Mouse (Mus musculus) liver, embryonic 12.5 days (tissue): ENCODE data around the gene Cdk2ap2. TPM values are rescaled to one million over a fixed set of nuclear protein-coding genes. Genes with fewer than 3 reads are reported as not detected.

Experiments
- ATAC-seq: fragments of 200-750 bp; cut with Nextera tagmentation; 2 replicates; pipeline ENCODE4 v1.8.0; 2017; ENCODE audit warnings: moderate number of reproducible peaks, mild to moderate bottlenecking, moderate library complexity
- H3K27ac ChIP-seq: fragments of 300-500 bp; sonication (generic); 2 replicates; pipeline ENCODE4 v1.5.1; 2016; ENCODE audit warnings: mild to moderate bottlenecking
- H3K27me3 ChIP-seq: fragments of 300-500 bp; sonication (generic); replicated peaks from 2 replicates; pipeline ENCODE4 v1.6.1; 2016; ENCODE audit warnings: mild to moderate bottlenecking, moderate library complexity
- H3K36me3 ChIP-seq: fragments of 300-500 bp; sonication (generic); 2 replicates; pipeline ENCODE4 v1.6.1; 2016; ENCODE audit warnings: mild to moderate bottlenecking, moderate library complexity
- H3K4me1 ChIP-seq: fragments of 300-500 bp; sonication (generic); 2 replicates; pipeline ENCODE4 v1.6.1; 2016
- H3K4me2 ChIP-seq: fragments of 300-500 bp; sonication (generic); 2 replicates; pipeline ENCODE4 v1.6.1; 2016; ENCODE audit warnings: mild to moderate bottlenecking, moderate library complexity
- H3K4me3 ChIP-seq: fragments of 300-500 bp; sonication (generic); 2 replicates; pipeline ENCODE4 v1.5.1; 2016; ENCODE audit warnings: mild to moderate bottlenecking, moderate library complexity
- H3K9ac ChIP-seq: fragments of 300-500 bp; sonication (generic); 2 replicates; pipeline ENCODE4 v1.6.1; 2016; ENCODE audit warnings: mild to moderate bottlenecking, moderate library complexity
- H3K9me3 ChIP-seq: fragments of 300-500 bp; sonication (generic); replicated peaks from 2 replicates; pipeline ENCODE4 v1.6.1; 2016; ENCODE audit warnings: mild to moderate bottlenecking, moderate library complexity
- WGBS: fragments of 180-500 bp; shearing (Covaris S2); methylation state at CpG from one replicate; pipeline ENCODE4 v1.1.7; 2016; ENCODE audit not compliant: insufficient replicate concordance; 5-methylcytosine and 5-hydroxymethylcytosine counted together
- polyA plus RNA-seq: library from polyadenylated mRNA; unstranded; fragments of >200 nt; fragmentation: Nextera tagmentation; extraction: Ambion mirVana; gene quantifications from 2 replicates; pipeline ENCODE4 v1.2.1, GENCODE M21; 2016

Gene Cdk2ap2
- polyA plus RNA-seq, 1 experiment from 2014 or later, result 101 TPM

DNA sequence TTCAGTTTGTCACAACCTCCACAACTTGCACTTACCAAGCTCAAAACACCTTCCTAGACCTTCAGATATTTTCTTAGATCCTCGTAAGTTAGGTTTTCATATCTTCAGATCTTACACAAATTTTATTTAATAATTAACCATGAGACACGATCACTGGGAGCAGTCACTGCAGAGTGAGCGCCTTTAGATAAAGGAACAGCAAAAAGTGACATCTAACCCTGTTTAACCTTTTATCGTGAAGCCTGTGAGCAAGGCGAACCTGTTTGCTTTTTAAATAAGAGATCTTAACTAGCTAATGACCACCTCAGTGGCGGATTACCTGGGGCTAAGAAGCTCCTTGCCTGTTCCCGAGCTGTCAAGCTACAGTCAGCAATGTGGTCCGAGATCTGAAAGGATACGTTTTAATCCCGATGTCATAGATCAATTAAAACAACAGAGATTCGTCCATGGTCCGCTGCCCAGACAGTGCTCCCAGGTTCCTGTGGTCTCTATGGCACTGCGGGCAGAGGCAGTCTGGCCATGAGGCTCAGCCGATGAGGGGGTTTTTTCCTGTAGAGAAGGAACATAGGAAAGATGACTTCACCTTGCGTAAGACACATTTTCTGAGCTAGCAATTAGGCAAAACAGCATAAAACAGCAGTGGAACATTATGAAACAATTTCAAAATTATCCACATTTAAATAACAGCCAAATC is 28.1 kb upstream of the Cdk2ap2 start:
- Histone ChIP-seq H3K27me3 (peaks cover 16% of the 10 kb centered on the region; the same call in 1 of the 2 replicates), H3K27ac (peak overlapping the region; percentile 62), H3K4me2 (no peak overlapping the region), H3K9me3 (no peaks in the 10 kb centered on the region), H3K4me3 (no peak overlapping the region), H3K36me3 (no peaks in the 10 kb centered on the region), H3K9ac (no peak overlapping the region), H3K4me1 (peaks cover 26% of the 10 kb centered on the region)
- WGBS, result 58% methylated on average over 15 of the region's 15 CpGs
- no peak for ATAC-seq

DNA sequence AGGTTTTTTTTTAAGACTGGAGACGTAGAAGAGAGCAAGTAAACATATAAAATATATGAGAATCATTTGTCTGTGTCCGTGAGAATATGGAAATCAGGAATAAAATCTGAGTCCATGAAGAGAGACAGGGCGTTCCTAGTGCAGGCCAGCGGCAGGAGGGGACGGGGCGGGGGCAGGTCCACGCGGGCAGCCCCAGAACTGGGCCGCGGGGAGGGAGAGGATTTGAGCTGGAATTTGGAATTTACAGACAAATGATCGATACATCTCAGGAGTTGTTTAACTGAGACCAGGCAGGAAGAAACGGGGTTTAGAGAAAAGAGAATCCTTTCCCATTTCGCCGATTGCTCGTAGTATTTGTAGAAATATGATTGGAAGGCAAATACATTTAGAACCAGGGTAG is 26.7 kb upstream of the Cdk2ap2 start:
- H3K4me2 ChIP-seq, result no peak overlapping the region
- ATAC-seq, result no peak
- peak overlapping the region; percentile 68 for H3K27ac ChIP-seq
- H3K4me3 ChIP-seq, result no peak overlapping the region
- no peaks in the 10 kb centered on the region for H3K36me3 ChIP-seq
- H3K9ac ChIP-seq, result no peak overlapping the region
- no peaks in the 10 kb centered on the region for H3K9me3 ChIP-seq
- 54% methylated on average over 15 of the region's 15 CpGs for WGBS
- peaks cover 16% of the 10 kb centered on the region; the same call in 1 of the 2 replicates for H3K27me3 ChIP-seq
- H3K4me1 ChIP-seq, result peaks cover 25% of the 10 kb centered on the region

DNA sequence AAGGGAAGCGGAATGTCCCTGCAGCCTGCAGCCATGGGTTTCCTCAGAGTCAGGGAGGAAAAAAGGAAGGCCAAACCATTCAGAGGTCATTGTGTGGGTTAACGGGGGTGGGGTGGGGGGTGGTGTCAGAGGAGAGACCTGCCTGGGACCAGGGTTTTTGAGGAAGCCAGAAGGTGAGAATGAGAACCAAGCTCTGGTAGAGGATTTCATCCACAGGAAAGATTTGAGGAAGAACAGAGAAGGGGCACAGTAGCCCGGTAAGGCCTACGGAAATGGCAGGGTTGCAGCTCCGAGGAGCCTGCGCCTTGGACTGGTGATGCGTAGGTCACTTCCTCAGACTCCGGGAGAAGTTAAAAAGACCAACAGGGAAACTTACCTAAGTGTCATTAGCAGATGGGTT is 26.2 kb upstream of the Cdk2ap2 start:
- no peak overlapping the region for H3K4me2 ChIP-seq
- H3K36me3 ChIP-seq, result no peaks in the 10 kb centered on the region
- no peaks in the 10 kb centered on the region for H3K9me3 ChIP-seq
- H3K4me3 ChIP-seq, result no peak overlapping the region
- peaks cover 16% of the 10 kb centered on the region; the same call in 1 of the 2 replicates for H3K27me3 ChIP-seq
- ATAC-seq, result no peak
- WGBS, result 40% methylated on average over 8 of the region's 8 CpGs
- H3K9ac ChIP-seq, result no peak overlapping the region
- peaks cover 25% of the 10 kb centered on the region for H3K4me1 ChIP-seq
- H3K27ac ChIP-seq, result peak overlapping the region; percentile 68

DNA sequence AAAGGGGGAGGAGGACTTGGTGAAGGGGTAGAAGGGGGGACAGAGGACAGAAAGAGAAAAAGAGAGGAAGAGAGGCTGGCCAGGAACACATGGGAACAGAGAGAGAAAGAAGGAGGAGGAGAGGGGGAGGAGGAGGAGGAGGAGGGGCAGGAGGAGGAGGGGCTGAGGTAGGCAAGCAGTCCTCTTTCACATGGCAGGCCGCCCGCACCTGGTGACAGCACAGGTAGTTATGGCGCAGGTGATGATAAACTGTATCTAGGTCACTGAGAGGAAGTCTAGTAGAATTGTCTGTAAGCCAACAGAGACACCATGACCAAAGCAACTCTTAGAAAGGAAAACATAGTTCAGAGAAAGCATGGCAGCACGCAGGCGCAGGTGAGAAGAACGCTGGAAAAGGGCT is 25.6 kb upstream of the Cdk2ap2 start:
- Histone ChIP-seq H3K4me1 (peaks cover 25% of the 10 kb centered on the region), H3K27me3 (peaks cover 16% of the 10 kb centered on the region; the same call in 1 of the 2 replicates), H3K36me3 (no peaks in the 10 kb centered on the region), H3K27ac (peak overlapping the region; percentile 68; the same call in 1 of the 2 replicates), H3K4me2 (no peak overlapping the region), H3K9ac (no peak overlapping the region), H3K4me3 (no peak overlapping the region), H3K9me3 (no peaks in the 10 kb centered on the region)
- 88% methylated on average over 6 of the region's 6 CpGs for WGBS
- ATAC-seq, result no peak

DNA sequence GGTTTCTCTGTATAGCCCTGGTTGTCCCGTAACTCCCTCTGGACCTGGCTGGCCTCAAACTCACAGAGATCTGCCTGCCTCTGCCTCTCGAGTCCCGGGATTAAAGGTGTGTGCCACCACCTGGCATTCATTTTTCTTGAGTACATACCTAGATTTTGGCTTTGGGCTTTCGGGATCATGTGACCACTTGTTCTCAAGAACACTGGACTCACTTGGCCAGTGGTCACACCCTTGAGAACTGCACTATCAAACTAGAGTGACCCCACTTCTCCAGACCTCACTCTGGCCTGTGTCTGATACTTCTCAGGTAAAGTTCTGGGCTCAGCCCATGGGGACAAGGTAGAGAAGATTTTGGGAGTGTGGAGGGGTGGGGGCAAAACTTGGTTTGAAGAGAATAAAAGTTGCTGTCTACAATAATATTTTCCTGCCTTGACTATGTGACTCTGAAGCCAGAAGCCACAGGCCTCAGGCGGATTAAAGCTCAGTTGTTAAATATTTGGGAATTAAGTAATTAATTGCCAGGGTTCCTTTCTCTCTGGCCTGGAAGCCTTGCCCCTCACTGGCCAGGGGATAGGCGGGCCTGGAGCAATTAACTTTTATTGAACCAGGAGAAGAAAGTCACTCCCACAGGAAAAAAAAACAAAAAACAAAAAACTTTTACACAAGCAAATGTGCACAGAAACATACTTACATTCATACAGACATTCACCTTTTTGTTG is 24.1 kb upstream of the Cdk2ap2 start:
- no peaks in the 10 kb centered on the region for H3K36me3 ChIP-seq
- H3K4me3 ChIP-seq, result no peak overlapping the region
- H3K9ac ChIP-seq, result no peak overlapping the region
- ATAC-seq, result no peak
- H3K27ac ChIP-seq, result no peak overlapping the region
- WGBS, result 68% methylated on average over 6 of the region's 6 CpGs
- H3K27me3 ChIP-seq, result peaks cover 12% of the 10 kb centered on the region; the same call in 1 of the 2 replicates
- peaks cover 22% of the 10 kb centered on the region for H3K4me1 ChIP-seq
- H3K4me2 ChIP-seq, result no peak overlapping the region
- no peaks in the 10 kb centered on the region for H3K9me3 ChIP-seq

DNA sequence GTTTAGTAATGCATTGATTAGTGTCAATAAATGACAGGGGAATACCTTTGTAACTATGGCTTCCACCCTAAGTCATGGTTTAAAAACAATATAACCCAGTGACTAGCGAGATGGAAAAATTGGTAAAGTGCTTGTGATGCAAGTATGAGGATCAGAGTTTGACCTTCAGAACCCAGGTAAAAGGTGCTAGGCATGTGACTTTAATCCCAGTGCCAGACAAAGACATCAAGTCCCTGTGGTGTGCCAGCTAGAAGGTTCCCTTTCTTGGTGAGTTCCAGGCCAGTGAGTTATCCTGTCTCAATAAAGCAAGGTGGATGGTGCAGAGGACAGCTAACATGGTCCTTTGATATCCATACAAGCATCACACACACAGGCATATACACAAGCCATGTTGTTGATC is 21.5 kb upstream of the Cdk2ap2 start:
- 74% methylated on average over 1 of the region's 1 CpGs for WGBS
- Histone ChIP-seq H3K4me2 (no peak overlapping the region), H3K27ac (no peak overlapping the region), H3K9ac (no peak overlapping the region), H3K27me3 (peaks cover 6% of the 10 kb centered on the region; the same call in 1 of the 2 replicates), H3K9me3 (no peaks in the 10 kb centered on the region), H3K36me3 (no peaks in the 10 kb centered on the region), H3K4me3 (no peak overlapping the region), H3K4me1 (peaks cover 39% of the 10 kb centered on the region)
- ATAC-seq, result no peak

DNA sequence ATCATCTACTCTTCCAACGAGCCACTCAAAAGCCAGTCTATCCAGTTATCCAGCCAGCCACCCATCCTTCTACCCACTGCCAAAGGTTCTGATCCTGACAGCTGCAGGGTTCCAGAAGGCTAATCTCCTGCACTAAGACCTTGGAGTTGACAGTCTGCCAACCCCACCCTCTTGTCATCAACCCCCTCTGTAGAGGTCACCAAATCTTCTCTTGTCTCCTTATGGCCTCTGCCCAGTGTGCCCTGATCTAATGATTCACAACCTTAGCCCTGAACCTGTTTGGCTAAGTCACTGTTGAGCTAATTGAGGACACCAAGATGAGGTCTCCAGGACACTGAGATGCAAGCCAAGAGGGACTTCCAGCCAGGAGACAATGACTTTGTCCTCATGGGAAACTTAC is 17.4 kb upstream of the Cdk2ap2 start:
- no peaks in the 10 kb centered on the region for H3K36me3 ChIP-seq
- no peak overlapping the region for H3K4me2 ChIP-seq
- no peaks in the 10 kb centered on the region for H3K9me3 ChIP-seq
- no peak overlapping the region for H3K9ac ChIP-seq
- peaks cover 40% of the 10 kb centered on the region for H3K4me1 ChIP-seq
- 57% methylated on average over 1 of the region's 1 CpGs for WGBS
- peaks cover 26% of the 10 kb centered on the region for H3K27me3 ChIP-seq
- H3K4me3 ChIP-seq, result no peak overlapping the region
- H3K27ac ChIP-seq, result no peak overlapping the region
- no peak for ATAC-seq

DNA sequence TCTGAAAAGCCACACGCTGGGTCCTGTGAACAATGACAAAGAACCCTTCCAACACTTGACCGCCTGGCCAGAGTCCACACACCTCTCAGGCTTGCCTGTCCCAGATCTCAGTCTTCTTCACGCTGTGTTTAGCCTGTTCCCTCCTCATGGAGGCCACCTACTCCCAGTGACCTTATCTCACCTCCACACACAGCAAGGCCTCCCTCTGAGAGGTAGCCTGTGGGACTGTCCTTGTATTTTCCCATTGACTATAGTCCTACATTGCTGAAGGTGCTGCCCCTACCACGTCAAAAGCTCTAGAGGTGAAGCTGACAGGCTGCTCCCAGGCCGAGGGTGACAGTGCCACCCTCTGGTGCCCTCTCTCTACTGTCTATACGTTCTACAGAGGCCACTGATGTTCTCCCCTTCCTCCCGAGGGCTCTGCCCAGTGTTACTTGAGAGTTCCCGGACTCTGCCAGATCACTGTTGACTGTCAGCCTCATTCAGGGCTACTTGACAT is 16.4 kb upstream of the Cdk2ap2 start:
- peaks cover 40% of the 10 kb centered on the region for H3K4me1 ChIP-seq
- no peaks in the 10 kb centered on the region for H3K36me3 ChIP-seq
- no peak overlapping the region for H3K4me3 ChIP-seq
- H3K27ac ChIP-seq, result peak overlapping the region; percentile 73
- peak; percentile 93 for ATAC-seq
- peak overlapping the region; percentile 53 for H3K9ac ChIP-seq
- H3K4me2 ChIP-seq, result peak overlapping the region; percentile 51
- H3K27me3 ChIP-seq, result peaks cover 32% of the 10 kb centered on the region
- no peaks in the 10 kb centered on the region for H3K9me3 ChIP-seq
- WGBS, result 38% methylated on average over 8 of the region's 8 CpGs

DNA sequence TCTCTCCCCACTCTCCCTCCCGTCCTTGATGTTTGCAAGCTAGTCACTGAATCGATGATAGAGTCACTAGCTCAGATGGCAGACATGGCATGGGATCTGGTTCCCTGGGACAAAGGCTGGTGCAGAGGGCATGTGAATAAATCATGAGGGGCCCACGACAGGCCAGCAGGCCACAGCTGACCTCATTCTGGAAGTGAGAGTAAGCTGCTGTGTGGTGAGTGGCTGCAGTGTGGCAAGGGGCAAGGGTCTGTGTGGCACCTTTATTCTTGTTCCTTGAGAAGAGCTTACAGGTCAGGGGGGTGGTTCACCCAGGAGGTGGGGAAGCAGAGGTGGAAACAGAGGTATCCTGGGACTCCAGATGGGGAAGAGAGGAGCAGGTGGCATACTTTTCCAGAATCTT is 15.6 kb upstream of the Cdk2ap2 start, which contains the start of gene Cabp2:
TSS of gene Cabp2 (plus strand) at position 185 of the 400 bp plus-strand sequence.
- Histone ChIP-seq H3K4me1 (peaks cover 40% of the 10 kb centered on the region), H3K36me3 (no peaks in the 10 kb centered on the region), H3K9me3 (no peaks in the 10 kb centered on the region), H3K27ac (peak within 1 kb of the TSS; percentile 73), H3K4me2 (peak within 1 kb of the TSS; percentile 51), H3K4me3 (no peak within 1 kb of the TSS), H3K27me3 (peaks cover 41% of the 10 kb centered on the region), H3K9ac (peak within 1 kb of the TSS; percentile 53)
- ATAC-seq, result no peak
- 63% methylated on average over 3 of the region's 3 CpGs for WGBS

DNA sequence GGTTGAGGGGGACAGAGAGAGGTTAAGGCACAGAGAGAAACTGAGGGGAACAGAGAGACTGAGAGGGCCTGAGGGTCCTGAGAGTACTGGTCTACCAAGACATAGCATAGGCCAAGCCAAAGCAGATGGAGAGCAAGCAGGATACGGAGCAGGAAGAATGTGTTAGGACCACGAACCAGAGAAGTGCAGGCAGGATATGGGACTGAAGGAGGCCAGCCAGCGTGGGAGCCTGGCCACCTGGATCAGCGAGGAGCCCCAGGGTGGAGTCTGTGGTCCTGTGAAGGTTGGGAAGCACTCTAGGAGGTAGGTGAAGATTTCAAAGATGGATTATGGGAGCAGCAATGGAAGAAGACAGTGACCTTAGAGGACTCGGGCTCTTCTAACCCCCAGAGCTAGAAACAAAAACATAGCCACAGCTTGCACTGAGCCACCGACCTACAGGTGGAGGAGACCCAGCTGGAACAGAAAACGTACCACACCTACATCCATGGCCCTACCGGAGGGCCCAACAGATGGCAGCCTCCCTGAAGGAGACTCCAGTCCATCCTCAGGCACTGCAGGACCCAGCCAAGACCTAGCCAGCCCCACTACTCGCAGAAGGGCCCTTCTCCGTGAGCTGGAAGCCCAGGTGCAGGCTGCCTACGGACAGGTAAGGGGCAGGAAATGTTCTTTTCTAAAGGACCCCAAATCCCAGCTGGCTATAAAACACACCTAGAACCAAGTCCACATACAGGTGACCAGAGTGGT is 14.6 kb upstream of the Cdk2ap2 start:
- peaks cover 40% of the 10 kb centered on the region for H3K4me1 ChIP-seq
- ATAC-seq, result no peak
- WGBS, result 72% methylated on average over 11 of the region's 11 CpGs

DNA sequence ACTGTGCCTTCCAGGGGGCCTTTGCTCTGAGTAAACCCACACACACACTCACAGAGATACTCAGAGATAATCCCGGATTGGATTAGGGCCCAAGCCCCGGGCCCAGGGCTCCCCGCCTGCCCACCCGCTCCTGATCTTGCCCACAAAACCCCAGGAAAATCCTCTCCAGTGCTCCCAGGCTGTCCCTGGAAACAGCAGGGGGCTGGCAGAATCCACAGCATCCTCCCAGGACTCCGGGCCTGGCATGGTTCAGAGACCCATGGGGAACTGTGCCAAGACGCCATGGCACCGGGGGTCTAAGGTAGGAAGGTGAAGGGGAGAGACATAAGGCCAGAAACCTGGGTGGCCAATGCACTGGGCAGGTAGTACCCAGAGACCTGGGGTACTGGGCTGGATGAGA is 13.7 kb upstream of the Cdk2ap2 start:
- Histone ChIP-seq H3K4me3 (no peak overlapping the region), H3K27me3 (peaks cover 52% of the 10 kb centered on the region), H3K27ac (no peak overlapping the region), H3K36me3 (no peaks in the 10 kb centered on the region), H3K4me1 (peaks cover 38% of the 10 kb centered on the region), H3K4me2 (no peak overlapping the region), H3K9me3 (no peaks in the 10 kb centered on the region), H3K9ac (no peak overlapping the region)
- WGBS, result 68% methylated on average over 7 of the region's 7 CpGs
- ATAC-seq, result no peak

More for the DNA sequence above, 14.6 kb upstream of the Cdk2ap2 start:
- Histone ChIP-seq H3K9ac (no peak overlapping the region), H3K27ac (no peak overlapping the region), H3K4me3 (no peak overlapping the region), H3K36me3 (no peaks in the 10 kb centered on the region), H3K27me3 (peaks cover 49% of the 10 kb centered on the region), H3K9me3 (no peaks in the 10 kb centered on the region), H3K4me2 (no peak overlapping the region)
